Mouse (Mus musculus): Measurements from ENCODE around the gene Ttc9c.

GRCm38 (mm10) chr19:8773409-8773808 lies 45.7 kb downstream of the Ttc9c start:
- TF ChIP-seq POLR2A (IDR thresholded peaks at IDR 0.05; ENCODE audit: low read depth, low read length) = 0 out of 2 replicates have a peak, but pooled peaks have one; percentile 4
- no peak for TF ChIP-seq CTCF (IDR thresholded peaks at IDR 0.05; ENCODE audit: borderline replicate concordance, insufficient read depth, low read length)
